Mouse (Mus musculus) kidney, postnatal 10 days (tissue): ENCODE measurements around the gene Cask.
A peak's percentile ranks its signal among the peaks of the same experiment; 100 is the strongest.

Experiments
- DNase-seq: peaks from one replicate; pipeline ENCODE4 v3.0.0; 2021; ENCODE audit warnings: mixed read lengths

The Cask gene

DNA sequence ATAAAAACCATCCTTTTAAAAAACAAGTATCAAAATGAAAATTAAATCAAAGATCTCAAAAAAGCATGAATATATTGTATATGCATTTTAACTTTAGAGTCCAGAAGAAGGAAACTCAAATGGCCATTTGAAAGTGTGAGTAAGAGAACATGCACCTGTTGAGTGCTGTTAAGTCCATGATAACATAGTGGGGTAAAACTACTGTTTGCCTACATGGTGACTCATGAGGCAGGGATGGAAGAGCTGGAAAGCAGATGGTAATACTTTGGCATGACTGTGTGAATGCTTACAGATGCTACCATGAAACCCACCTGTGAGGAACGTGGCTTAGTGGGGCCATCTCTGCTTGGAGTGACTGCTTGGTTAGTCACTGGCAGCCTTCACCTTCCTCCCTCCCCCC is 132.9 kb downstream of the Cask start:
- DNase-seq, result no peak

DNA sequence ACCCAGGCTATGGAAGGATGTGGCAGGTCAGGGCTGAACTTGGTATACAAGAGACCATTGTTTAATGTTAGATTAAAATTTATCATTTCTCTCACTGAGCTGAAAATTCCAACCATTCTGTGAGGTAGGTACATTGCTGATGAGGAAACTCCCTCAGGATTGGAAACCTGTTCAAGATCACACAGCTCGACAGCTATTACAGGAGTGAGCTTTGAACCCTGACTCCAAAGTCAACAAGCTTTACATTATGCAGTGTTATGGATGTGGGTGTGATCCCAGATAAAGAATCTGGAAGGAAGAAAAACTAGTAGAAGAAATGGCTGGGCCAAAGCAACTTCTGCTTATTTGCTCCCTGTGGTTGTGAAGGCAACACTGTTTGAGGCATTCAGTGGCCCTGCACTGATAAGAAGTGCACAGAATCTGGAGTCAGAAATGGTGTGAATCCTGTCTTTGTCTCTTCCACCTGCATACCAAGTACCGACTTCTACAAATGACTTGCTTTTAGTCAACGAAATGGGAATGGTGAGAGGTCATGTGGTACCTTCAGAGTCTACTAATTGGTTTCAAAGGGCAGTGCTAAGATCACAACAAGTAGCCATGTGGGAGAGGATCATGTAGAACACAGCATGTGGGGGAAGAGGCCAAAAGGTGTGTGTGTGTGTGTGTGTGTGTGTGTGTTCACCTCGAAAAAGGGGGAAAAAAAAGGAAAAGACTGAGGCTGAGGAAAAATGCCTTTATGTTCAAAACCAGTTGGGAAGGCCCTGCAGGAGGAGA is 134.2 kb downstream of the Cask start:
- no peak for DNase-seq

DNA sequence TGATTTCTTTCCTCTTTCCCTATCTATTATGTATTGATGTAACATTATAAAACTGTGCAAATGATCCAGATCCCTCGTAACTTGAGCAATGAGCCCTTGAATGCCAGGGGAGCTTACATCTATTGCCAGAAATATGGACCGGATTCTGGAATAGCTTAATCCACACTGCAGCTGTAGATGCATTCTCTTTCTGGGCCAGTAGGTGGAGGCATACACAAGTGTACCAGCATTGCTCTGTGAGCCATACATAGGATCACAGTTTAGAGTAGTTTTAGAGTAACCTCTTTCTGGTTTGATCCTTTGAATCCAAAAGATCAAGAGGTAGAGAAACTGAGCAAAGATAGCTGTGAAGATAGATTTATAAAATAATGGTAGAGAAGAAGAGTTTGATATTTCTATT is 141.0 kb downstream of the Cask start:
- DNase-seq, result peak; percentile 67

DNA sequence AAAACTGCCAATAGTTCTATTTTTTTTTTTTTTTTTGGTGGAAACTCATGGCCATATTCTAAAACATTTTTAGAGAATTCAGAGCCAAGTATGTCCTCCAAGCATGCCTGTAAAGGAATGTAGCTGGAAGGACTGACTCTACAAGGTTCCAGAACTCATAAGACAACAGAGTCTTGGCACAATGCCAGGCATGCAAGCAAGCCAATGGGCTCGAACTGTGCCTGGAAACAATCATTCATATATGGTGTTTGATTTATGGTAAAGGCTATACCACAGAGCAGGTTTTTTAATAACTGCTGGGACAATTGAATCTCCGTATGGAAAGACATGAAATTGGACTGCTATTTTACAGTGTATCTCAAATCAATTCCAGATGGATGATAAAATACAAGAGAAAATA is 146.1 kb downstream of the Cask start:
- DNase-seq, result peak; percentile 24

DNA sequence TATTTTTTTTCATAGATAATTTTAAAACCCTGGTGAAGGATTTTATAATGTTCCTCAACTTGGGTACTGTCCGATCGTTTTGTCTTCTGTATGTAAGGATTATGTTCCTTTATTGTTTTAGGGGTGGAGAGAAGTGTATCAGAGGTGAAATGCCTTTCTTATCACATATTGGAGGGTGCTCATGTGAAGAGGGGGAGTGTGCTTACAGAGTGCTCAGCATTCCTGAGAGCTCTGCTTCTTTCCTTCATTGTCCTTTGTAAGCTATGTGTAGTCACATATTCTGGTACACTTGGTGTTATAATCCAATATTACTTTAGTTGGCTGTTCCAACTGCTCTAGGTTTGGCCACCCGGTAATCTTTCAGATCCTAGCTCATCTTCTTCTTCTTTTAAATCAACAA is 150.5 kb downstream of the Cask start:
- DNase-seq, result no peak

DNA sequence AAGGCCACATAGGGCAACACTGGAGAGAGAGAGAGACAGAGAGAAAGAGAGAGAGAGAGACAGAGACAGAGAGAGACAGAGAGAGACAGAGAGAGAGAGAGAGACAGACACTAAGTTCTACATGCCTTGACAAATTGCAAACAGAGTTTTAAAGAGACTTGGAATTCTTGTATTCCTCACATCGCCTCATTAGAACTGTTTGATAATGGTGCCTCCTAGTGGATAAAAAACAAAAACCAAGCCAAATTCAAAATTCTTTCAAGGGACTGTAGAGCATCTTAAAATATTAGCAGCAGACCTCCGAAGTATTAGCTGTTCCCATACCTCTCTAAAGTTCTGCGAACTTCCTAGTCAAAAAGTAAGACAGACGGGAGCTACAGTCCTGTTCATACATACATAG is 159.3 kb downstream of the Cask start:
- DNase-seq, result no peak

DNA sequence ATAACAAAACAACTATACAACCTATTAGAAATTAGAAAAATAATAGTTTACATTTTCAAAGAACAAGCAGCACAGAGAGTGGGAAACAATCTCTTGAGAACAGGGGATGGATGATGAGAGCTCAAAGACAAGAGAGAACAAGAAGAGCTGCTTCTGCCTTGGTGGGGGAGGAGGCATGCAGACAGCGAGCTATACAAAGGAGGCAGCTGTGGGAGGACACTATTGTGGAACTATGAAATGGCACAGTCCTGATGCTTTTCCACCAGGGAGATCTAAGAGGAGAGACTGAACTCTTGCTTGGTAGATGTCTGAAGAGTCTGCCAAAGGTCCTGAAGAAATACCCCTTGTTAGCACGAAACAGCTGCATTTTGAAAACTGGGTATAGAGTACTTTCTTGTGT is 162.8 kb downstream of the Cask start:
- no peak for DNase-seq

DNA sequence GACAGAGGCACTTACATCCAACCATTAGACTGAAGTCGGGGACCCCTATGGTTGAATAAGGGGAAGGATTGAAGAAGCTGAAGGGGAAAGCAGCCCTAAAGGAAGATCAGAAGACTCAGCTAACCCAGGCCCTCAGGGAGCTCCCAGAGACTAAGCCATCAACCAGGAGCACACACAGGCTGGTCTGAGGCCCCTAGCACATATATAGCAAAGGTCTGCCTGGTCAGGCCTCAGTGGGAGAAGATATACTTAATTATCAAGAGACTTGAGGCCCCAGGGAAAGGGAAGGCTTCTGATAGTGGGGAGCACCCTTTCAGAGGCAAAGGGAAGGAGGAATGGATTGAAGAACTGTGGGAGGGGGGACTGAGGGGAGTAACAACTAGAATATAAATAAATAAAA is 164.6 kb downstream of the Cask start:
- DNase-seq, result no peak

DNA sequence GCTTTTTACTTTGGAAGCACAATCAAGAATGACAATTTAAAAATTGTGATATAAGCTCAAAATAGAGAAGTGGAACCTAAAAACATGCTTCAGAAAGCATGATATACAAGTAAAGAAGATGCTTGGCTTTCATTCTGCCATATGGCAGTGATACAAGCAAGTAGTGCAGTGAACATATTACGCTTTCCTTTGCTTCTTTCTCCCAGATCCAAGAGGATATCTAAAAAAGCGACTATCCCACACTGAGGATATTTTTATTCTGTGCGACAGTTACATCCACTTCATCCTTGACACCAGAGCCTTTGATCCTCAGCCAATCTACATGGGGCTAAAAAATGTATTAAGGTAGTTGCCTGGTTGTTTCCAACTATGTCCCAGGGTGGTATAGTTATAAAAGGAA is 169.4 kb downstream of the Cask start:
- DNase-seq, result no peak

DNA sequence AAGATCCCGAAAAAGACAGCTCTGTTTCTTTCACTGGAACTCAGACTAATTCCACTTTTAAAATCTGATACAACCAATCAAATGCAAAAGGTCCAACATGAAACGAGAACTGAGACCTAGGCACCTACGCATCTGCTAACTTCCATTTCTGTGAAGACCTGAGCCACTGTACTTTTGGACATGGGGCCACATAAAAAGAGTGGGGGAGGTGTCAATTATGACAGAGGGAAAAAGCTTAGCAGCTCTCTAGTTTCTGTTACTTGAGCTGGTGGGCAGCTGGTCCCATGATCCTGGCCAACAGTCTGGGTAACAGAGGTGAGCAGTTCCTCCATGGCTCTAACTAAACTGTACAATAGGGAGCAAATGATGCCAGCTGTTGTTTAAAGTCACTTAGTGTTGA is 178.2 kb downstream of the Cask start:
- no peak for DNase-seq

DNA sequence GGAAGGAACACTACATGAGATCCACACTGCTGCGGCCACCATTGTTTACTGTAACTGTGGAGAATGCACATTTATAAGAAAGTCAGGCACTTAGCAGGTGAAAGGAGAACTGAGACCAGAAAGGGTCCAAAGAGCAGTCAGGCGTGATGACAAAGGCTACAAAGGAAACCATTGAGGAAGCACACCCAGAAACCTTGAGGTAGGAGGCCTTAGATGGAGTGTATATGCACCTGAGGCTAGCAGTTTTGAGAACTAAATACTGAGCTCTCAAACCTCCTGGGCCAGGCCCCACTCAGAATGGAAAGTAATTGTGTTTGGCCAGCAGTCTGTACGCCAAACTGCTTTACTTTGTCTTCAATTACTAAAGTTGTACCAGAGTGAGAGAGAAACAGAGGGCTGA is 180.8 kb downstream of the Cask start:
- DNase-seq, result no peak

DNA sequence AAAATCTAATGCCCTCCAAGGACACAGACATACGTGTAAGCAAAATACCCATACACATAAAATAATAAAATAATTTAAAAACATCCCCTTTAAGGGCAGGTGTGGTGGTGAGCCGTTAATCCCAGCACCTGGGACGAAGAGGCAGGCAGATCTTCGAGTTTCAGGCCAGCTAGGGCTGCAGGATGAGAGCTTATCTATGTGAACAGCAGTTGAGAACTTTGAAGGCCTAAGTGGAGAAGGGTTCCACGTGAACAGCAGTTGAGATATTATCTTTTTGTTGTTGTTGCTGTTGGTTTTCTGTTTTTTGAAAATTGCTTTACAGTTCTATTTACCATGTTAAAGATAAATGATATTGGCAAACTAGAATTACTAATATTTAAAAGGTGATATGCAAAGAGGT is 182.3 kb downstream of the Cask start:
- DNase-seq, result no peak

DNA sequence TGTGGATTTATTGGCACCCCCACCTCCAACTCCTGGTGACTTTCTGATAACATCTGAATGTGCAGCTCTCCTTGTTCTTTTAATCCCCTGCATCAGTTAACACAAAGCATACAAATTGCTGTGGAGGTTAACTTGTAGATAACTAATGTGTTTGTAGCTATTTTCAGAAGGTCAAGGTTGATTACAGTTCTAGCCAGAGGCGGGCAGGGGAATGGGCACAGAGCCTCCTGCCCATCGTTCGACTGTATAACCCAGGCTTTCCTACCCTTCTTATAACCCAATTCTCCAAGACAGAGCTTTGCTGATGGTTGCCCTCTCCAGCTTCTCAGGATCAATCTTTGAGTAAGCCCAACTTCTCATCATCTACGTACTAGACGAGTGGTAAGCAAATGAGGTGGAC is 190.1 kb downstream of the Cask start, which contains the start of gene Gpr82:
Gene Gpr82, plus strand, starts transcription at position 301 of the 400 bp plus-strand sequence.
- no peak for DNase-seq

DNA sequence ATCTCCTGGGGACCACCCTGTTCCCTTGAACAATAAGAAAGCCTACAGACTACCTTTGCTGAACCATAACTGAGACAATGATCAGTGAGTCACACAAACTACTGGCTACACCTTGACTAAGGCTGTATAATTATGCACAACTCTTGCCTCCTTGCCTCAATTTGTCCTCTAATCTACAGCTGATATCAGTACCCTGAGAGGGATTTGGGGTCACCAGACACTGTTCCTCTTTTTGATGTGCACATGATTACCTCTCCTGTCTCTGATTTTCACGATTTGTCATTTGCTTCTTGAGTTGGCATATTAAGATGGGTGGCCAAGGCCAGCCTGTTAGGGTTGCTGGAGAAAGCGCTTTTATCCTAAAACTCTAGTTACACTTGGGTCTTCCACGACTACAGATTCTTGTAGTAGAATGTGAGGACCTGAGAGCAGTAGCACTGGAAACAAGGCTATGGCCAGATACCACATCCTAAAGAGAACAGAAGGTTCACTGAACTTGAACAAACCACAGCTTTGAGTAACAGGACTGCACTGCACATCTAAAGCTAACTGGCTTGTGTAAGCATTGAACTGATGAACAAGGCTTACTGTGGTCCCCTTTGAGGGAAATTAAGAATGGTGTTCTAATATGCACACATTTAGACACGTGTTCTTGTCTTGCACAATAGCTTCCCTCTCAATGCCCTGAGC is 191.8 kb downstream of the Cask start:
- no peak for DNase-seq

DNA sequence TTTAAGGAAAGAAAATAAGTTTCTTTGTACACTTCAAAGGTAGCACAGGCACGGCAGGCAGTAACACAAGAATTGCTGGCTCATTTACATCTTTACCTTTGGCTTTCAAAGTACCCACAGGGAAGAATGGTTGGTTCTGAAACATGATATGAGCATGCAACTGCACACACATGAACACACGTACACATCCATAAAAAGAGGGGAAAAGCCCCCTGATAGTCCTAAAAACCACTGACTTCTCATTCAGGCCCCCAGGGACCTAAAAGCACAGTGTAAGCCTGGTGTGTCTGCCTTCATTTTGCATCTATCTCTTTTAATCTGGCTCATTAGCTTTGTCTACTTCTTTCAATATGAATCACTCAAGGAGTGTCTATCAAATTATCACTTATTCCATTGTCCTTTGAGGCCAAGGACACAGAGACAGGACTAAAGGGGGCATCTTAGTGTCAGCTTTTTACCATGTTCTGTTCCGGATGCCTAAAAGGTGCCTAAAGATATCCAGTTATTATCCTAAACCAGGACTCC is 192.5 kb downstream of the Cask start:
- DNase-seq, result no peak

DNA sequence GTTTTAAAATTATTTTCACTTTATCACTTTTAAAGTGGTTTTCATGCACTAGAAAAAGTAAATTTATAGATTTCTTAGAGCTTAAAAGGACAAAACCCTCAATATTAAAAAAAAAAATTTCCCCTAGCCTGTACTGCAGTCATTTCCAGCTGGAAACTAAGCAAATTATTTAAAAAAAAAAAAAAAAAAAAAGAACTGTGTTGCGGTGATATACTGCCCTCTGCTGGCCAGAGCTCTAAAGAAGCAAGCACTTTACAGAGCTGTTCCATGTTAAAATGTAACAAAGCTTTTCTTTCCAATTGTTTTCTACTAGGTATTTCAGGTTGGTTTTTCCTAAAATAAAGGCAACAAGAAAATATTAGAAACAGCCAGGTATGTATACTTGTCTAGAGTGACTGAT is 194.4 kb downstream of the Cask start:
- peak; percentile 75 for DNase-seq

DNA sequence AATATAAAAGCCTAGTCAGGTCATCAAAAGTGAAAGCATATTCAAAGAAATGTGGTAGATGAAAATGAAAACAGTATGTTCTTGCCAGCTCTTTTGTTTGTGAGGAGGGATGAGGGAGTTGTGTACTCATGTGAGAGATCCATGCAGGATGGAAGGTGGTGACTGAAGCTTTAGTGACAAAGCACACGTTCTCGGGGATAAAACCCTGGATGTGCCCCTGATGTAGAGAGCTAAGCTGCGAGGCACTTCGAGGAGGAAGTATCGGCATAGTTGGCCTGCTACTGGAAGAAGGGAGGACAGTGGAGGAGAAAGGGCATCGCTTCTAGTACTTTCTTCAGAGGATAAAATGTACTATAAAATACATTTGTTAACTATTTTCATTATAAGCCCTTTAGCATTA is 195.3 kb downstream of the Cask start:
- DNase-seq, result no peak

DNA sequence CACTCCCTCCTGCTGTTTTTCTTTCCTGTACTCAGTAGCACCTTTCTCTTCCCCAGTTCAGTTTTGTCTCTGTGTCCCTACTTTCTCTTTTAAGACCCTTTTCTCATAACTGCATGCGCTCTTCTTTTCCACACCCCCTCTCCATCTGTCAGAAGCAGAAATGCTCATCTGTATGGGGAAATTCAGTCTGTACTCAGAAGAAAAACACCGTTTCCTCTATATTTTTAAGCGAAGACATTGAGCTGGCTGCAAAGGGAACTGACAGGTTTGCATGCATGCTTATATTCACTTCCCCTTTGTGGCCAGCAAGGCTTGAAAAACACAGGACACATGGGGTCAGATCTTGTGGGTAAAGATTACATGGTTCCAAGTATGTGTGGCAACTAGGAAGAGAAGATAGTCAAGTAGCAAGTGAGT is 196.2 kb downstream of the Cask start:
- no peak for DNase-seq

DNA sequence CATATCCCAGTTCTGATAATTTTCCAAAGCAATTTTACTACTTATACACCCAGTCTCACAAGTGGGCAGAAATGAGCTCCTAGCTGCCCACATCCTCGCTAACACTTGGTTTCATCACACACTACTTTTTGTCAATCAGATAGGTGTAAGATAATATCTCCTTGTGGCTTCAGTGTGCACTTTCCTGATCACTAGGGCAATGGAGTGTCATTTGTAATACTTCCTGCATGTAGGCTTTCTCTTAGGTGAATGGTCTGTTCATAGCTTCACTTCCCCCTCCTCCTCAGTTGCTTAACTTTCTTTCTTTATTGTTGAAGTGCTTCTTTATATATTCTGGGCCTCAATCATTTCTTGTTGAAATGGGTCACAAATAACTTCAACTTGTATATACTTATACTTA is 198.9 kb downstream of the Cask start:
- DNase-seq, result no peak

DNA sequence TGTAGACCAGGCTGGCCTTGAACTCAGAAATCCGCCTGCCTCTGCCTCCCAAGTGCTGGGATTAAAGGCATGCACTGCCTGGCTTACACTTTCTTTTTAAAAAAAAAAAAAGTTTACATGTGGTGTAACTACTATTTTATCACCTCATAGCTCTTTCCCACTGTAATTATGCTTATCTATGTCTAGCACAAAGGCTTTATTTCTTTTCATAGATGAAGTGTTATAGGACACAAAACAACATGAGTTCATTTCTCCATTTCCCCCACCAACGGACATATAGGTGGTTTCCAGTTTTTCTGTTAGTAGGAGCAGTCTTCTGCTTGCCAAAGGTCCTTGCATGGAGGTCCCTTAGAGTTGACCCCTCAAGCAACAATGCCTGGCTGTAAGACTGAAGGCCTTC is 199.3 kb downstream of the Cask start:
- no peak for DNase-seq

DNA sequence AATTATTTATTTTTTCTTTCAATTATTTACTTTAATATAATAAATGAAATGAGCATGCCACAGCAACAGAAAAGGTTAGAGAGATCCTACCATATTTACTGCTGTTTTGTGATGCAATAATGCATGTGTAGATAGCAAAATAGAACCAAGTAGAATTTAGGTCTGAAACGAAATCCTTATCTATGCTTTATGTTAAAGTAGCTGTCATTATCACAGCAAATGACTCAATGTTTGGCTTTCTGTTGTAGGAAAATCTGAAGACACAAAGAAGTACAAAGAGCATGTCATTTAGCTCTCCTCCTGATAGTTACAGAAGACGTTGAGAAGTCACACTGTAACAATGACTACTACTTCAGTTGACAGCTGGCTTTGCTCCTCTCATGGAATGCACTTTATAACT is 212.3 kb downstream of the Cask start:
- DNase-seq, result no peak

DNA sequence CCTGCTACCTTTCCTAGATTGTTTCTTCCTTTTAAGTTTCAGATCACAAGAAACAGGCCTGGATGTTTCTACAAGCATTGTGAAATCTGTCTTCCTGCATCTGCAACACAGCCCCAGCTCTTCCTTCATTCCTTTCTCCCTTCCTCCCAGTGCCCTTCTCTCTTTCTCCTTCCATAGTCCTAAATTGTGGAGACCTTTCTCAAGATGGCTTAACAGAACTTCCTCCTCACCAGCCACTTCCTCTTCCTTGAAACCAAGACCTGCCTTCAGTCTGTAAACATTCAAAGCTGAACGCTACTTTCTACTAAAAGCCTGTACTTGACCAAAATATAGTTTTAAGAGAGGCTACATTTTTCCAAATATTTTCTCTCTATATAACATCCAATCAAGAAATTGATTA is 214.8 kb downstream of the Cask start:
- no peak for DNase-seq

DNA sequence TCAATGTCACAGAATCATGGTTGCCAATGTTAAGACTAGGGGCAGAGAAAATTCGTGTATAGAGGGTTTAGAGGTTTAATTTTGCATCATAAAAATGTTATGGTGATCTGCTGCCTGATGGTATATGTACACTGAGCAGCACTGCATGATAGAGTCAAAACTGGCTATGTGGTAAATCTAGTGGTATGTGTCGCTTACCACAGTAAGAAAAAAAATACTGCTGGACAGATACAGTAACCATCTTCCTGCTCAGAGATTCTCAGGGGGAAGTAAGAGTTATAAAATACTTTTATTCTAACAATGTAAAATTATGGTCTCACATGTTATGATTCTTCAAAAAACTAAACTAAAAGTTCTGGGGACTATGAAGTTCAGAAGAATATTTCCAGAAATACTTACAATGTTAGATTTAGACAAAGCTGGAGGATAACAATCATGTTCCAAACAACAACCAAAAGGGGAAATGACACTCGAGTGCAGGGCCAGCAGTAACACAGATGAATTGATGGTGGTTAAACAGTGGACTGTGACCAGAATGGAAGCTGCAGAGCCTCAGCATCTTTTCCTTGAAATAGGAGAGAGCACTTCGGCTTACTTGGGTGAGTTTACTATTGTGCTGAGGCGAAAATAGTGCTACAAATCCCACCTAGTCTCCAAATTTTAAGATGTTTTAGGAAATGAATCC is 219.4 kb downstream of the Cask start, which contains the start of gene Gpr34:
Gene Gpr34, plus strand, starts transcription at position 491 of the 685 bp plus-strand sequence.
- DNase-seq, result no peak

DNA sequence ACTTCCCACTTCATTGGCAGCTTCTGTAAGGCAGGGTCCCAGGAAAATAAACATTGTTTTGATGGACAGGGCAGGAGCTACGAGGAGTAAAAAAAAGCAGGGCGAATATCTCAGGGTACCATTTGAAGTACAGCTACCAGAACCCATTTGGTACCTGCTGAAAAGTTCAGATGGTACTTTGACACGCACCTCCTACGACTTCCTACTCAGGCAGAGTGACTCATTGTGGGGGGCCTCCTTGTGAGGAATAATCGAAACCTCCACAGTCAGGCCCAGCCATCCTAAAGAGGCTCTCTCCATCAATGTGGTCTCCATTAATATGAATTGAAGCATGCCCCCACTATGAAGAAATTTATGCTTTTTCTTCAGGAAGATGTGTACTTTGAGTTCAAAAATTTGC is 228.5 kb downstream of the Cask start:
- DNase-seq, result no peak
